In the genomic region with DNA sequence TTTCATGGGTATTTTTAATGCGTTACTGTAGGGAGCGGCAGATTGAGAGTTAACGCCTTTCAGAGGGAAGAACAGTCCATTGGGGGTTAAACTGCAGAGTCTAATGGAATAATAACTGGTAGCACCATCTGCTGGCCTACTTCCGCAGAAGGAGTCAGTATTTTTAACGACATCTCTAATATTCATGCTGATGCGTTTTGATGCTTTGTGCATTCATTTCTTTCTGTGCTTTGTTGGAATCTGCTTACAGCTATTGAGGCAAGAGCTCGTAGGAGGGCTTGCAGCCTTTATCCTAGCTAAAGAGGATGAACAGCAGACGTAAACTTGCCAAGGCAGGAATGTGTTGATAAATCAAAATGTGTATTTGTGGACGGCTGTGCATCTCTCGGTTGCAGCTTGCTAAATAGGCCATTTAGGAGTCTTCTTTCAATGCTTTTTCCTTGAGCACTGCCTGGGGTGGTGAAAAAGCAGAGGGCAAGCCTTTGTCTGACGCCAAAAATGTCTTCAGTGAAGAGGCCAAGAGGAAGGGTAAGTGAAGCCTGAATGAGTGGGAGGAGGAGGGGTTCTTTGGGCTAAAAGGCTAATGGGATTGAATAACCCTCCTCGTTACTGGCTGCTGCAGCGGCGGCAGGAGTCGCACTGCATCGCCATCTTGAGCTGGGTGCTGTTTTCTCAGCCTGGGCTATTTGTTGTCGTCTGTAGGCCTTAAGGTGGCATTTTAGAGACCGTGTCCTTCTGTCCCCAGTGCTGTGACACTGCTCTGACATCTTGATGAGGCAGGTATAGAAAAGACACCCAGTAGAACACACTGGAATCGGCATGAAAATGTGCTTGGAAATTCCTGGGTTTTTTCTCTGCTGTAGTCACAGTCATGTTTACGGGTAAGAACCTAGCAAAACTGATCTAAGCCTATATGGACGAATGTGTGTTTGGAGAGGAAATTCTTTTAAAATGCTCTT, we compare ENCODE assay signal across 8 mouse cellular contexts.
DNase-seq lines count a peak whose midpoint lies in the region; ATAC-seq lines count a peak whose summit lies in the region.

No protein-coding gene starts in this region.

- H3K27ac ChIP-seq in hindbrain, embryonic 11.5 days (ENCODE audit: low read depth, low read length): peak overlapping the region; percentile 95

- no peaks in the 10 kb centered on the region for H3K9me3 ChIP-seq in hindbrain, embryonic 11.5 days (ENCODE audit: control insufficient read depth, low read length)

- peak overlapping the region; percentile 50 for H3K4me2 ChIP-seq in hindbrain, embryonic 11.5 days (replicated peaks; ENCODE audit: low read depth, low read length)

- under 1% methylated on average over 21 of the region's 21 CpGs for WGBS in hindbrain, embryonic 11.5 days

- H3K4me3 ChIP-seq in hindbrain, embryonic 11.5 days (ENCODE audit: low read depth, low read length): peak overlapping the region; percentile 51

- no peaks in the 10 kb centered on the region for H3K4me1 ChIP-seq in hindbrain, embryonic 11.5 days (replicated peaks; ENCODE audit: control insufficient read depth, insufficient read depth, low read length)

- peak; percentile 95 for ATAC-seq in hindbrain, embryonic 11.5 days (ENCODE audit: low FRiP score)

- no peaks in the 10 kb centered on the region for H3K36me3 ChIP-seq in hindbrain, embryonic 11.5 days (ENCODE audit: control insufficient read depth, insufficient read depth, low read length)

- DNase-seq in NIH3T3 (ENCODE audit: low read depth): peak; percentile 84
- peak; percentile 86 for DNase-seq in cerebellum, adult 9-11 months
- DNase-seq in frontal cortex, adult 2 months (ENCODE audit: extremely low spot score in 1 of 2, low spot score in 1 of 2): peak; percentile 66 to 81
- peak; percentile 87 for DNase-seq in hindbrain, embryonic 11.5 days (ENCODE audit: low spot score)
- peak; percentile 68 to 78 for DNase-seq in layer of hippocampus, postnatal 10 days (ENCODE audit: low spot score in 2 of 2)
- DNase-seq in lung, postnatal 10 days: peak; percentile 83
- DNase-seq in retina, adult 2 months (ENCODE audit: low read depth, low spot score): peak; percentile 72
- DNase-seq in thymus, postnatal 36 days: peak; percentile 60 to 65

- H3K9ac ChIP-seq in hindbrain, embryonic 11.5 days (ENCODE audit: low read depth, low read length): peak overlapping the region; percentile 83

- no peaks in the 10 kb centered on the region for H3K27me3 ChIP-seq in hindbrain, embryonic 11.5 days (ENCODE audit: control insufficient read depth, insufficient read depth, low read length)

Comparison
In these comparisons a context has a peak if more than half of its experiments do, and no peak if none do; other contexts are left out.
1. Peak in every context shown above with its lines: DNase-seq, ATAC-seq, H3K4me3 ChIP-seq and H3K27ac ChIP-seq.